Mouse (Mus musculus): ENCODE measurements around the gene Znrf1. TPM values are rescaled to one million over a fixed set of nuclear protein-coding genes. Genes with fewer than 3 reads are reported as not detected.

Gene Znrf1
- polyA plus RNA-seq, 1 experiment from 2014 or later, result 31.1 TPM

- H3K9me3 ChIP-seq, result no peaks in the 10 kb centered on the region
- no peaks in the 10 kb centered on the region for H3K4me1 ChIP-seq
- H3K36me3 ChIP-seq, result no peaks in the 10 kb centered on the region
- H3K27ac ChIP-seq, result no peak overlapping the region
- no peak overlapping the region for H3K9ac ChIP-seq
- ATAC-seq (ENCODE audit: insufficient read depth, low FRiP score, low read depth), result no peak
- no peak overlapping the region for H3K4me2 ChIP-seq
- no peaks in the 10 kb centered on the region for H3K27me3 ChIP-seq (replicated peaks)
- H3K4me3 ChIP-seq (replicated peaks), result no peak overlapping the region
- WGBS, result 85% methylated on average over 8 of the region's 8 CpGs
Observed at GRCm38 (mm10) chr8:111513446-111513845, 22.5 kb upstream of the Znrf1 start.

- Histone ChIP-seq H3K9ac (no peak overlapping the region), H3K4me1 (no peaks in the 10 kb centered on the region; the same call in 1 of the 2 replicates), H3K36me3 (no peaks in the 10 kb centered on the region), H3K4me3 (replicated peaks) (no peak overlapping the region), H3K27ac (no peak overlapping the region), H3K9me3 (no peaks in the 10 kb centered on the region), H3K4me2 (no peak overlapping the region), H3K27me3 (replicated peaks) (no peaks in the 10 kb centered on the region)
- 74% methylated on average over 7 of the region's 7 CpGs for WGBS
- no peak; the same call in 1 of the 2 replicates for ATAC-seq (ENCODE audit: insufficient read depth, low FRiP score, low read depth)
Observed at GRCm38 (mm10) chr8:111516451-111517035, 19.4 kb upstream of the Znrf1 start.

- Histone ChIP-seq H3K36me3 (no peaks in the 10 kb centered on the region), H3K27ac (no peak overlapping the region), H3K4me1 (no peaks in the 10 kb centered on the region; the same call in 1 of the 2 replicates), H3K9me3 (no peaks in the 10 kb centered on the region), H3K9ac (no peak overlapping the region), H3K4me3 (replicated peaks) (no peak overlapping the region), H3K4me2 (no peak overlapping the region), H3K27me3 (replicated peaks) (no peaks in the 10 kb centered on the region)
- 88% methylated on average over 2 of the region's 2 CpGs for WGBS
- no peak for ATAC-seq (ENCODE audit: insufficient read depth, low FRiP score, low read depth)
Observed at GRCm38 (mm10) chr8:111517466-111517865, 18.4 kb upstream of the Znrf1 start.

- Histone ChIP-seq H3K9ac (peak within 1 kb of the TSS; percentile 34; the same call in 1 of the 2 replicates), H3K36me3 (no peaks in the 10 kb centered on the region), H3K4me3 (replicated peaks) (peak within 1 kb of the TSS; percentile 78), H3K4me1 (no peaks in the 10 kb centered on the region; the same call in 1 of the 2 replicates), H3K9me3 (no peaks in the 10 kb centered on the region), H3K27me3 (replicated peaks) (no peaks in the 10 kb centered on the region), H3K4me2 (peak within 1 kb of the TSS; percentile 74), H3K27ac (no peak within 1 kb of the TSS)
- WGBS, result under 1% methylated on average over 34 of the region's 34 CpGs
- peak; percentile 100 for ATAC-seq (ENCODE audit: insufficient read depth, low FRiP score, low read depth)
Observed at GRCm38 (mm10) chr8:111521713-111522429, 14.0 kb upstream of the Znrf1 start, which contains the start of gene Wdr59. Gene Wdr59, minus strand, starts transcription at chr8:111522092.

- Histone ChIP-seq H3K36me3 (no peaks in the 10 kb centered on the region), H3K4me2 (no peak overlapping the region), H3K4me1 (no peaks in the 10 kb centered on the region), H3K9me3 (no peaks in the 10 kb centered on the region), H3K9ac (no peak overlapping the region), H3K4me3 (replicated peaks) (no peak overlapping the region), H3K27ac (no peak overlapping the region), H3K27me3 (replicated peaks) (no peaks in the 10 kb centered on the region)
- 66% methylated on average over 6 of the region's 6 CpGs for WGBS
- no peak for ATAC-seq (ENCODE audit: insufficient read depth, low FRiP score, low read depth)
Observed at GRCm38 (mm10) chr8:111526403-111527024, 9.4 kb upstream of the Znrf1 start.

GRCm38 (mm10) chr8:111527149-111527548 is 8.7 kb upstream of the Znrf1 start:
- Histone ChIP-seq H3K9ac (no peak overlapping the region), H3K4me3 (replicated peaks) (no peak overlapping the region), H3K27ac (no peak overlapping the region), H3K4me1 (no peaks in the 10 kb centered on the region), H3K4me2 (no peak overlapping the region), H3K9me3 (no peaks in the 10 kb centered on the region), H3K36me3 (no peaks in the 10 kb centered on the region), H3K27me3 (replicated peaks) (no peaks in the 10 kb centered on the region)
- ATAC-seq (ENCODE audit: insufficient read depth, low FRiP score, low read depth), result no peak
- 70% methylated on average over 8 of the region's 8 CpGs for WGBS

GRCm38 (mm10) chr8:111528071-111528470 is 7.8 kb upstream of the Znrf1 start:
- Histone ChIP-seq H3K27ac (no peak overlapping the region), H3K4me1 (no peaks in the 10 kb centered on the region), H3K4me3 (replicated peaks) (no peak overlapping the region), H3K27me3 (replicated peaks) (no peaks in the 10 kb centered on the region), H3K4me2 (no peak overlapping the region), H3K9ac (no peak overlapping the region), H3K9me3 (no peaks in the 10 kb centered on the region), H3K36me3 (no peaks in the 10 kb centered on the region)
- WGBS, result 78% methylated on average over 5 of the region's 5 CpGs
- ATAC-seq (ENCODE audit: insufficient read depth, low FRiP score, low read depth), result no peak

GRCm38 (mm10) chr8:111531191-111531590 is 4.7 kb upstream of the Znrf1 start:
- Histone ChIP-seq H3K27me3 (replicated peaks) (no peaks in the 10 kb centered on the region), H3K27ac (no peak overlapping the region), H3K9me3 (no peaks in the 10 kb centered on the region), H3K4me1 (no peaks in the 10 kb centered on the region), H3K4me3 (replicated peaks) (no peak overlapping the region), H3K4me2 (no peak overlapping the region), H3K9ac (no peak overlapping the region), H3K36me3 (no peaks in the 10 kb centered on the region)
- 68% methylated on average over 12 of the region's 12 CpGs for WGBS
- no peak for ATAC-seq (ENCODE audit: insufficient read depth, low FRiP score, low read depth)

GRCm38 (mm10) chr8:111531621-111532020 is 4.3 kb upstream of the Znrf1 start:
- Histone ChIP-seq H3K4me3 (replicated peaks) (no peak overlapping the region), H3K9ac (no peak overlapping the region), H3K27me3 (replicated peaks) (no peaks in the 10 kb centered on the region), H3K9me3 (no peaks in the 10 kb centered on the region), H3K4me1 (no peaks in the 10 kb centered on the region), H3K27ac (no peak overlapping the region), H3K4me2 (no peak overlapping the region), H3K36me3 (no peaks in the 10 kb centered on the region)
- 82% methylated on average over 17 of the region's 17 CpGs for WGBS
- no peak for ATAC-seq (ENCODE audit: insufficient read depth, low FRiP score, low read depth)

- no peaks in the 10 kb centered on the region for H3K9me3 ChIP-seq
- 69% methylated on average over 4 of the region's 4 CpGs for WGBS
Observed at GRCm38 (mm10) chr8:111533503-111533902, 2.4 kb upstream of the Znrf1 start.

GRCm38 (mm10) chr8:111535491-111535890 is 406 bp upstream of the Znrf1 start:
- H3K9ac ChIP-seq, result no peak overlapping the region
- WGBS, result 29% methylated on average over 5 of the region's 5 CpGs

More at GRCm38 (mm10) chr8:111533503-111533902, 2.4 kb upstream of the Znrf1 start:
- ATAC-seq (ENCODE audit: insufficient read depth, low FRiP score, low read depth), result no peak
- no peak overlapping the region for H3K9ac ChIP-seq
- H3K4me1 ChIP-seq, result peaks cover 12% of the 10 kb centered on the region; the same call in 1 of the 2 replicates
- no peak overlapping the region for H3K4me3 ChIP-seq (replicated peaks)
- H3K36me3 ChIP-seq, result no peaks in the 10 kb centered on the region
- no peaks in the 10 kb centered on the region for H3K27me3 ChIP-seq (replicated peaks)
- no peak overlapping the region for H3K27ac ChIP-seq
- H3K4me2 ChIP-seq, result no peak overlapping the region

More at GRCm38 (mm10) chr8:111535491-111535890, 406 bp upstream of the Znrf1 start:
- no peaks in the 10 kb centered on the region for H3K9me3 ChIP-seq
- no peaks in the 10 kb centered on the region for H3K36me3 ChIP-seq
- no peaks in the 10 kb centered on the region for H3K27me3 ChIP-seq (replicated peaks)
- no peak for ATAC-seq (ENCODE audit: insufficient read depth, low FRiP score, low read depth)
- H3K27ac ChIP-seq, result no peak overlapping the region
- peak overlapping the region; percentile 94 for H3K4me3 ChIP-seq (replicated peaks)
- peak overlapping the region; percentile 83 for H3K4me2 ChIP-seq
- H3K4me1 ChIP-seq, result peaks cover 23% of the 10 kb centered on the region; the same call in 1 of the 2 replicates
